Mouse (Mus musculus): ENCODE data around the gene Cgrrf1. TPM values are rescaled to one million over a fixed set of nuclear protein-coding genes. Genes with fewer than 3 reads are reported as not detected.
"Not testable (repeated sequence)": the region's sequence is repeated elsewhere in the genome, so short reads cannot be mapped to it uniquely, and the experiment has no call there.

The Cgrrf1 gene
- 11.5 and 21.0 TPM in 2 replicates for total RNA-seq (2017)

GRCm38 (mm10) chr14:46831837-46832333 lies at the start of gene Cgrrf1:
TSS of gene Cgrrf1 (plus strand) at chr14:46832125.
- peak; percentile 97 for ATAC-seq (replicated peaks; ENCODE audit: low read depth, poor library complexity, severe bottlenecking)

- ATAC-seq (replicated peaks; ENCODE audit: low read depth, poor library complexity, severe bottlenecking) = no peak
Observed at GRCm38 (mm10) chr14:46782187-46782828, 49.6 kb upstream of the Cgrrf1 start.

GRCm38 (mm10) chr14:46783327-46783926 lies 48.5 kb upstream of the Cgrrf1 start:
- ATAC-seq (replicated peaks; ENCODE audit: low read depth, poor library complexity, severe bottlenecking) = no peak

- ATAC-seq (replicated peaks; ENCODE audit: low read depth, poor library complexity, severe bottlenecking) = no peak
Observed at GRCm38 (mm10) chr14:46785247-46785646, 46.7 kb upstream of the Cgrrf1 start.

- ATAC-seq (replicated peaks; ENCODE audit: low read depth, poor library complexity, severe bottlenecking) = 0 out of 2 replicates have a peak, but pooled peaks have one; percentile 3
Observed at GRCm38 (mm10) chr14:46787454-46787786, 44.5 kb upstream of the Cgrrf1 start.

GRCm38 (mm10) chr14:46787787-46788504 lies 44.0 kb upstream of the Cgrrf1 start, which contains the start of gene Cnih1:
TSS of gene Cnih1 (minus strand) at chr14:46788411.
- ATAC-seq (replicated peaks; ENCODE audit: low read depth, poor library complexity, severe bottlenecking) = peak; percentile 93

GRCm38 (mm10) chr14:46788505-46788901 lies 43.4 kb upstream of the Cgrrf1 start:
- ATAC-seq (replicated peaks; ENCODE audit: low read depth, poor library complexity, severe bottlenecking) = no peak

GRCm38 (mm10) chr14:46790303-46790702 lies 41.6 kb upstream of the Cgrrf1 start:
- peak; percentile 47 for ATAC-seq (replicated peaks; ENCODE audit: low read depth, poor library complexity, severe bottlenecking)

- no peak for ATAC-seq (replicated peaks; ENCODE audit: low read depth, poor library complexity, severe bottlenecking)
Observed at GRCm38 (mm10) chr14:46790723-46791122, 41.2 kb upstream of the Cgrrf1 start.

- no peak for ATAC-seq (replicated peaks; ENCODE audit: low read depth, poor library complexity, severe bottlenecking)
Observed at GRCm38 (mm10) chr14:46794157-46794556, 37.8 kb upstream of the Cgrrf1 start.

GRCm38 (mm10) chr14:46800684-46801345 lies 31.1 kb upstream of the Cgrrf1 start:
- ATAC-seq (replicated peaks; ENCODE audit: low read depth, poor library complexity, severe bottlenecking) = peak; percentile 81

GRCm38 (mm10) chr14:46803259-46803658 lies 28.7 kb upstream of the Cgrrf1 start:
- no peak for ATAC-seq (replicated peaks; ENCODE audit: low read depth, poor library complexity, severe bottlenecking)

GRCm38 (mm10) chr14:46803791-46804190 lies 28.1 kb upstream of the Cgrrf1 start:
- ATAC-seq (replicated peaks; ENCODE audit: low read depth, poor library complexity, severe bottlenecking) = no peak

GRCm38 (mm10) chr14:46806186-46806585 lies 25.7 kb upstream of the Cgrrf1 start:
- ATAC-seq (replicated peaks; ENCODE audit: low read depth, poor library complexity, severe bottlenecking) = no peak

GRCm38 (mm10) chr14:46807927-46808326 lies 24.0 kb upstream of the Cgrrf1 start:
- peak; percentile 86 for ATAC-seq (replicated peaks; ENCODE audit: low read depth, poor library complexity, severe bottlenecking)

- peak; percentile 72; the same call in 1 of the 2 replicates for ATAC-seq (replicated peaks; ENCODE audit: low read depth, poor library complexity, severe bottlenecking)
Observed at GRCm38 (mm10) chr14:46815640-46816039, 16.3 kb upstream of the Cgrrf1 start.

- ATAC-seq (replicated peaks; ENCODE audit: low read depth, poor library complexity, severe bottlenecking) = no peak
Observed at GRCm38 (mm10) chr14:46816916-46817622, 14.9 kb upstream of the Cgrrf1 start.

- ATAC-seq (replicated peaks; ENCODE audit: low read depth, poor library complexity, severe bottlenecking) = no peak
Observed at GRCm38 (mm10) chr14:46818743-46819142, 13.2 kb upstream of the Cgrrf1 start.

- ATAC-seq (replicated peaks; ENCODE audit: low read depth, poor library complexity, severe bottlenecking) = not testable (repeated sequence)
Observed at GRCm38 (mm10) chr14:46819961-46820360, 12.0 kb upstream of the Cgrrf1 start.

Data from common myeloid progenitor, adult 5-6 weeks (primary cell).